In the genomic region with DNA sequence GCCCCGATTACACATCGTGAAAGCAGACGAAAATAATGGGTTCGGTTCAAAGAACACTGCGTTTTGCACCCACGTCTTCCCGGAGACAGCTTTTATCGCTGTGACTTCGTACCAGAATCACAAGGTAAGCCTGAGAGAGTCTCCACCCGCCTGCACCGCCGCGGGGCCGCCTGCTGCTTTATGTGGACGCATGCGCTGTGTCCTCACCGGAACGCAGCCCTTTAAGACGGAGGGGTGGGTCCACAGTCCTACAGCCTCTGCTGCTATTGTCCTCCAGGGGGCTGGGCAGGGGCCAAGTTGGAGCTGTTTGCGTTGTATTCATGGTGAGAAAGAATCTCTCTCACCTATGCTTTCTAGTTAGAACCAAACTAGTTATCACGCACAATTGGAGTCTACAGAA, we compare ENCODE assay signal across 8 mouse cellular contexts. TPM values are rescaled to one million over a fixed set of nuclear protein-coding genes. Genes with fewer than 3 reads are reported as not detected.
DNase-seq lines count a peak whose midpoint lies in the region; ATAC-seq lines count a peak whose summit lies in the region.

No protein-coding gene starts in this region.

- peak overlapping the region; percentile 24 for H3K9ac ChIP-seq in limb, embryonic 12.5 days (replicated peaks)
- H3K9ac ChIP-seq in stomach, embryonic 14.5 days (replicated peaks; ENCODE audit: low read depth, low read length): no peak overlapping the region

- peak overlapping the region; percentile 68 for H3K4me2 ChIP-seq in limb, embryonic 12.5 days
- peak overlapping the region; percentile 14 for H3K4me2 ChIP-seq in stomach, embryonic 14.5 days (replicated peaks; ENCODE audit: low read depth, low read length)

- peaks cover 46% of the 10 kb centered on the region for H3K4me1 ChIP-seq in heart, embryonic 10.5 days
- H3K4me1 ChIP-seq in limb, embryonic 12.5 days (replicated peaks): peaks cover 56% of the 10 kb centered on the region
- H3K4me1 ChIP-seq in stomach, embryonic 14.5 days (ENCODE audit: control insufficient read depth, insufficient read depth, low read length): no peaks in the 10 kb centered on the region

- peak overlapping the region; percentile 42 for H3K4me3 ChIP-seq in heart, embryonic 10.5 days
- H3K4me3 ChIP-seq in limb, embryonic 12.5 days (replicated peaks): peak overlapping the region; percentile 25
- H3K4me3 ChIP-seq in stomach, embryonic 14.5 days (ENCODE audit: low read depth, low read length): no peak overlapping the region

- H3K9me3 ChIP-seq in heart, embryonic 10.5 days: no peaks in the 10 kb centered on the region
- H3K9me3 ChIP-seq in limb, embryonic 12.5 days: no peaks in the 10 kb centered on the region
- H3K9me3 ChIP-seq in stomach, embryonic 14.5 days (ENCODE audit: control insufficient read depth, low read depth, low read length): no peaks in the 10 kb centered on the region

- H3K27ac ChIP-seq in heart, embryonic 10.5 days: peak overlapping the region; percentile 60
- H3K27ac ChIP-seq in limb, embryonic 12.5 days: peak overlapping the region; percentile 91
- H3K27ac ChIP-seq in stomach, embryonic 14.5 days (ENCODE audit: low read length): no peak overlapping the region

- ATAC-seq in limb, embryonic 12.5 days (ENCODE audit: insufficient number of reproducible peaks, insufficient read depth, low FRiP score, low TSS enrichment, low read depth): no peak
- peak; percentile 53; the same call in 1 of the 2 replicates for ATAC-seq in stomach, embryonic 14.5 days (ENCODE audit: insufficient number of reproducible peaks, insufficient read depth, low FRiP score, low read depth)

- WGBS in heart, embryonic 10.5 days: 4% methylated on average over 21 of the region's 21 CpGs
- WGBS in limb, embryonic 12.5 days: under 1% methylated on average over 21 of the region's 21 CpGs
- 3% methylated on average over 21 of the region's 21 CpGs for WGBS in stomach, embryonic 14.5 days

- peaks cover 71% of the 10 kb centered on the region for H3K36me3 ChIP-seq in heart, embryonic 10.5 days
- H3K36me3 ChIP-seq in limb, embryonic 12.5 days: peaks cover 46% of the 10 kb centered on the region
- H3K36me3 ChIP-seq in stomach, embryonic 14.5 days (ENCODE audit: control insufficient read depth, insufficient read depth, low read length): no peaks in the 10 kb centered on the region

- peak; percentile 53 to 62 for DNase-seq in heart, adult 18-20 months
- no peak for DNase-seq in heart, adult 9 months (ENCODE audit: low spot score in 2 of 2)
- peak; percentile 92 for DNase-seq in ZHBTc4 (ENCODE audit: low read depth, low spot score)
- DNase-seq in heart, embryonic 10.5 days (ENCODE audit: low spot score): peak; percentile 91
- DNase-seq in spleen, postnatal 14 days (ENCODE audit: low spot score in 2 of 2): no peak
- no peak for DNase-seq in gastrocnemius, postnatal 25 days

- H3K27me3 ChIP-seq in heart, embryonic 10.5 days (ENCODE audit: insufficient read depth, poor library complexity, severe bottlenecking): peaks cover 37% of the 10 kb centered on the region
- H3K27me3 ChIP-seq in limb, embryonic 12.5 days: peaks cover 67% of the 10 kb centered on the region
- peaks cover 46% of the 10 kb centered on the region for H3K27me3 ChIP-seq in stomach, embryonic 14.5 days (ENCODE audit: control insufficient read depth, insufficient read depth, low read length)

RNA-seq across cellular contexts. Expression of gene Tbx5, which starts 12.5 kb away (rescaled TPM):
- total RNA-seq in heart, adult 18-20 months (2021): 10 to 100 TPM; 18.5 to 25.8 TPM
- polyA plus RNA-seq in heart, embryonic 10.5 days (2016; fragmentation: Nextera tagmentation; extraction: Ambion mirVana): 41.9 and 44.2 TPM in 2 replicates
- 35.6 and 51.2 TPM in 2 replicates for polyA plus RNA-seq in limb, embryonic 12.5 days (2016; fragmentation: Nextera tagmentation; extraction: Ambion mirVana)
- 0.38 and 0.41 TPM in 2 replicates for polyA plus RNA-seq in stomach, embryonic 14.5 days (2014; fragmentation: Nextera tagmentation; extraction: Ambion mirVana)
- total RNA-seq in gastrocnemius, postnatal 25 days (2021): under 1 TPM in 1 of 2 experiments, not detected in 1; 0.19 TPM

Comparison
In these comparisons a context has a peak if more than half of its experiments do, and no peak if none do; other contexts are left out.
1. DNase-seq: peak in heart, adult 18-20 months (2 of 2), ZHBTc4 (single experiment) and heart, embryonic 10.5 days (single experiment); none in heart, adult 9 months (0 of 2), spleen, postnatal 14 days (0 of 2) and gastrocnemius, postnatal 25 days (single experiment).
2. RNA of gene Tbx5, which starts 12.5 kb away (polyA plus RNA-seq): 41.9 to 44.2 TPM in heart, embryonic 10.5 days and 35.6 to 51.2 TPM in limb, embryonic 12.5 days; 0.38 to 0.41 TPM in stomach, embryonic 14.5 days; every median in the first group is over 10 times any median in the second.